Mouse (Mus musculus) thymus, adult 2 months (tissue): ENCODE results near the gene Gas2l1. TPM values are rescaled to one million over a fixed set of nuclear protein-coding genes. Genes with fewer than 3 reads are reported as not detected.
A peak's percentile ranks its signal among the peaks of the same experiment; 100 is the strongest.

ENCODE experiments used
- DNase-seq: peaks from one replicate; pipeline ENCODE4 v3.0.0; 2021
- H3K27ac ChIP-seq: fragments of 200-500 bp; 2 replicates; pipeline ENCODE4 v1.5.1; 2012; ENCODE audit warnings: low read length, control low read depth; ENCODE audit not compliant: control insufficient read depth, insufficient read depth
- H3K27me3 ChIP-seq: fragments of 200-500 bp; 2 replicates; pipeline ENCODE4 v1.6.1; 2012; ENCODE audit warnings: mild to moderate bottlenecking, low read length, moderate library complexity, mixed read lengths; ENCODE audit not compliant: control insufficient read depth, insufficient read depth
- H3K36me3 ChIP-seq: fragments of 200-500 bp; 2 replicates; pipeline ENCODE4 v1.6.1; 2012; ENCODE audit warnings: mild to moderate bottlenecking, low read length, moderate library complexity; ENCODE audit not compliant: control insufficient read depth, insufficient read depth
- H3K4me1 ChIP-seq: fragments of 200-500 bp; replicated peaks from 2 replicates; pipeline ENCODE4 v1.6.1; 2012; ENCODE audit warnings: low read length; ENCODE audit not compliant: control insufficient read depth, insufficient read depth
- H3K4me3 ChIP-seq: fragments of 200-500 bp; 2 replicates; pipeline ENCODE4 v1.5.1; 2012; ENCODE audit warnings: mild to moderate bottlenecking, low read length, control low read depth, moderate library complexity; ENCODE audit not compliant: control insufficient read depth, insufficient read depth
- CTCF ChIP-seq: fragments of 200-500 bp; IDR thresholded peaks from 2 replicates; pipeline ENCODE4 v1.5.1; 2012; ENCODE audit warnings: mild to moderate bottlenecking, control low read depth, low read length, moderate library complexity, borderline replicate concordance; ENCODE audit not compliant: control insufficient read depth, poor library complexity, insufficient read depth; ENCODE audit errors: extremely low read depth
- POLR2A ChIP-seq: fragments of 200-500 bp; IDR thresholded peaks from 2 replicates; pipeline ENCODE4 v1.6.1; 2012; ENCODE audit warnings: mild to moderate bottlenecking, low read length, control low read depth, moderate library complexity; ENCODE audit not compliant: control insufficient read depth, poor library complexity, insufficient read depth; ENCODE audit errors: extremely low read depth
- WGBS: fragments of 180-500 bp; shearing (Covaris S2); methylation state at CpG from one replicate; pipeline ENCODE4 v1.1.7; 2018; 5-methylcytosine and 5-hydroxymethylcytosine counted together
- polyA plus RNA-seq: library from polyadenylated mRNA; depleted of rRNA; stranded (reverse); fragments of >200 nt; gene quantifications from 2 replicates; pipeline ENCODE4 v1.2.3, GENCODE M21; 2012

Gas2l1 gene
- polyA plus RNA-seq, 1 experiment: 24.9 TPM

GRCm38 (mm10) chr11:5100801-5101200, 35.7 kb upstream of the Gas2l1 start:
- 86% methylated on average over 5 of the region's 5 CpGs for WGBS
- Histone ChIP-seq H3K27me3 (no peaks in the 10 kb centered on the region), H3K36me3 (no peaks in the 10 kb centered on the region), H3K4me3 (no peak overlapping the region), H3K27ac (no peak overlapping the region), H3K4me1 (peaks cover 14% of the 10 kb centered on the region)
- no peak for DNase-seq
- TF ChIP-seq POLR2A: no peak
- TF ChIP-seq CTCF: no peak

GRCm38 (mm10) chr11:5100283-5100682, 35.2 kb upstream of the Gas2l1 start:
- TF ChIP-seq POLR2A: no peak
- no peak for TF ChIP-seq CTCF
- H3K36me3 ChIP-seq: no peaks in the 10 kb centered on the region
- H3K4me1 ChIP-seq: peaks cover 15% of the 10 kb centered on the region
- peak overlapping the region; percentile 79 for H3K4me3 ChIP-seq
- WGBS: 6% methylated on average over 7 of the region's 7 CpGs
- H3K27ac ChIP-seq: no peak overlapping the region
- H3K27me3 ChIP-seq: no peaks in the 10 kb centered on the region
- DNase-seq: no peak

- under 1% methylated on average over 31 of the region's 31 CpGs for WGBS
- TF ChIP-seq POLR2A: no peak
- TF ChIP-seq CTCF: no peak
These were observed 34.6 kb upstream of the Gas2l1 start for GRCm38 (mm10) chr11:5099576-5100183.

GRCm38 (mm10) chr11:5098736-5099542, 33.8 kb upstream of the Gas2l1 start, which contains the start of the genes Rhbdd3 and Ewsr1:
Rhbdd3 (plus strand) TSS chr11:5098926.
Ewsr1 (minus strand) TSS chr11:5099266.
- WGBS: under 1% methylated on average over 92 of the region's 92 CpGs
- peak within 1 kb of the TSS; percentile 79 for H3K4me3 ChIP-seq
- peaks cover 15% of the 10 kb centered on the region for H3K4me1 ChIP-seq
- peak within 1 kb of the TSS; percentile 68 for H3K27ac ChIP-seq
- peak; percentile 97 for DNase-seq
- TF ChIP-seq POLR2A (peak; percentile 94), CTCF (no peak)
- no peaks in the 10 kb centered on the region; the same call in 1 of the 2 replicates for H3K36me3 ChIP-seq
- H3K27me3 ChIP-seq: no peaks in the 10 kb centered on the region

More at GRCm38 (mm10) chr11:5099576-5100183, 34.6 kb upstream of the Gas2l1 start:
- H3K36me3 ChIP-seq: no peaks in the 10 kb centered on the region
- H3K27me3 ChIP-seq: no peaks in the 10 kb centered on the region
- peak overlapping the region; percentile 79 for H3K4me3 ChIP-seq
- H3K4me1 ChIP-seq: peaks cover 15% of the 10 kb centered on the region
- DNase-seq: peak; percentile 76
- H3K27ac ChIP-seq: peak overlapping the region; percentile 68; the same call in 1 of the 2 replicates

GRCm38 (mm10) chr11:5098035-5098735, 33.1 kb upstream of the Gas2l1 start:
- WGBS: under 1% methylated on average over 44 of the region's 44 CpGs
- Histone ChIP-seq H3K27me3 (no peaks in the 10 kb centered on the region), H3K27ac (peak overlapping the region; percentile 15), H3K4me3 (peak overlapping the region; percentile 79), H3K4me1 (peaks cover 15% of the 10 kb centered on the region), H3K36me3 (peaks cover 6% of the 10 kb centered on the region)
- TF ChIP-seq CTCF (no peak), POLR2A (no peak)
- no peak for DNase-seq

- Histone ChIP-seq H3K27ac (no peak overlapping the region), H3K36me3 (peaks cover 19% of the 10 kb centered on the region), H3K4me1 (peaks cover 15% of the 10 kb centered on the region), H3K4me3 (no peak overlapping the region), H3K27me3 (no peaks in the 10 kb centered on the region)
- whole genome bisulfite sequencing: 56% methylated on average over 8 of the region's 8 CpGs
- no peak for TF ChIP-seq CTCF
- TF ChIP-seq POLR2A: no peak
- DNase-seq: no peak
These were observed 31.4 kb upstream of the Gas2l1 start for GRCm38 (mm10) chr11:5096480-5097020.
